Mouse (Mus musculus) limb, embryonic 14.5 days (tissue): ENCODE measurements around the gene Tmem198b. TPM values are rescaled to one million over a fixed set of nuclear protein-coding genes. Genes with fewer than 3 reads are reported as not detected.

Source experiments
- ATAC-seq: fragments of 200-750 bp; cut with Nextera tagmentation; 2 replicates; pipeline ENCODE4 v1.8.0; 2017; ENCODE audit warnings: low read depth, moderate number of reproducible peaks, moderate TSS enrichment; ENCODE audit not compliant: low FRiP score
- DNase-seq: peaks from one replicate; pipeline ENCODE4 v3.0.0-alpha.2; 2015; ENCODE audit warnings: low spot score
- H3K27ac ChIP-seq: fragments of 300-500 bp; sonication (generic); replicated peaks from 2 replicates; pipeline ENCODE4 v1.5.1; 2014; ENCODE audit warnings: low read depth, mild to moderate bottlenecking, low read length, moderate library complexity, mixed read lengths
- H3K27me3 ChIP-seq: fragments of 300-500 bp; sonication (generic); 2 replicates; pipeline ENCODE4 v1.6.1; 2014; ENCODE audit warnings: low read length, mixed read lengths; ENCODE audit not compliant: control insufficient read depth, insufficient read depth
- H3K36me3 ChIP-seq: fragments of 300-500 bp; sonication (generic); 2 replicates; pipeline ENCODE4 v1.6.1; 2014; ENCODE audit warnings: mild to moderate bottlenecking, low read length, moderate library complexity, mixed read lengths; ENCODE audit not compliant: control insufficient read depth, insufficient read depth
- H3K4me1 ChIP-seq: fragments of 300-500 bp; sonication (generic); 2 replicates; pipeline ENCODE4 v1.6.1; 2014; ENCODE audit warnings: antibody characterized with exemption, low read length, mixed read lengths; ENCODE audit not compliant: control insufficient read depth, insufficient read depth
- H3K4me2 ChIP-seq: fragments of 300-500 bp; sonication (generic); replicated peaks from 2 replicates; pipeline ENCODE4 v1.6.1; 2014; ENCODE audit warnings: low read depth, mild to moderate bottlenecking, low read length, moderate library complexity; ENCODE audit not compliant: severe bottlenecking
- H3K4me3 ChIP-seq: fragments of 300-500 bp; sonication (generic); replicated peaks from 2 replicates; pipeline ENCODE4 v1.5.1; 2014; ENCODE audit warnings: low read length
- H3K9ac ChIP-seq: fragments of 300-500 bp; sonication (generic); 2 replicates; pipeline ENCODE4 v1.6.1; 2014; ENCODE audit warnings: mild to moderate bottlenecking, low read depth, low read length, moderate library complexity; ENCODE audit not compliant: severe bottlenecking
- H3K9me3 ChIP-seq: fragments of 300-500 bp; sonication (generic); 2 replicates; pipeline ENCODE4 v1.6.1; 2016; ENCODE audit warnings: low read length; ENCODE audit not compliant: control insufficient read depth
- POLR2A ChIP-seq: fragments of 200-500 bp; IDR thresholded peaks from 2 replicates; pipeline ENCODE4 v1.8.0; 2012; ENCODE audit warnings: inconsistent platforms, mild to moderate bottlenecking, moderate library complexity, borderline replicate concordance; ENCODE audit not compliant: insufficient read depth, insufficient read length; ENCODE audit errors: extremely low read depth
- WGBS: fragments of 180-500 bp; shearing (Covaris S2); extraction: QIAGEN DNeasy Blood & Tissue Kit; methylation state at CpG from one replicate; pipeline ENCODE4 v1.1.7; 2014; 5-methylcytosine and 5-hydroxymethylcytosine counted together
- polyA plus RNA-seq, 2 experiments: library from polyadenylated mRNA; depleted of rRNA in 1 of 2; stranded (reverse) in 1 of 2; unstranded in 1 of 2; fragments of >200 nt; fragmentation: Nextera tagmentation in 1 of 2; extraction: Ambion mirVana in 1 of 2; gene quantifications; 2 replicates each; pipeline versions ENCODE4 v1.2.1 to v1.2.3; 2012 to 2014

The Tmem198b gene
- polyA plus RNA-seq (2012; rRNA removed) = 41.3 and 59.1 TPM in 2 replicates
- 14.9 and 18.6 TPM in 2 replicates for polyA plus RNA-seq (2014; fragmentation: Nextera tagmentation; extraction: Ambion mirVana)

DNA sequence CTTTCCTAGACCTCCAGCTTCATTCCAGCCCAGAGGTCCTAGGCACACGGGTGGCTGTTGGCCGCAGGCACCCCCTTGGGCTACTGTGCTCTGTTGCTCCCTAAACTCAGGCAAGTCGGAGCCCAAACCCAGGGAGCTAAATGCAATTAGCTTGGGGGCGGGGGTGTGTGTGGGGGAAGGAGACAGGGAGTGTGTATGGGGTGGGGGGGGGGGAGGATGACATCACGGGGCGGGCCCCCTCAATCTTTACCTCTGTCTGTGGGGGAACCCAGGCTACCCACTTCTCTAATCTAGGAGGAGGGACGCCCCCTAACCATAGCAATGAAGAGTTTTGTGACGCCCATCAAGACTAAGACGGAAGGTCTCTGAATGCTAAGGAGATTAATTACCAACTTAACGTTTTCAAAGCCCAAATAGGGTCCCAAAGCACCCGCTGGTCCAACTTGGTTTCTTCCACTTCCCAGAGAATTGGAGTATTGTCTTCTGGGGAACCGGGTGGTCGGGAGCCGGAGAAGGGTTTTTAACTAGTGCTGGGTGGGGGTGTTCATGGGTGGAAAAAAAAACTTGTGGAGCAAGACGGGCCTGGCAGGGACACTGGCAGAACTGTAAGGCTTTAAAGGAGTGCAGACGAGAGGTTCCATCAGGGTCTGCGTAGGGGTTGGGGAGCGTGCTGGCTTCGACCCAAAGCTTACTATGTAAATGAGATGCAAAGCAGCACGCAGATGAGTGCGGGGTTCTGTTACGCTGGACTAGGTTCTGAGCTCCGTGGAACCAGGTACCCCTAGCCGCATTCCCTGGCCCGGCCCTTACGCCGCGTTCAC lies at the start of gene Tmem198b:
Tmem198b (minus strand) TSS at position 100 of the 821 bp plus-strand sequence.
- ATAC-seq = peak; percentile 62
- TF ChIP-seq POLR2A = peak; percentile 36; the same call in 1 of the 2 replicates
- peak within 1 kb of the TSS; percentile 99 for H3K27ac ChIP-seq
- no peaks in the 10 kb centered on the region for H3K27me3 ChIP-seq
- peak within 1 kb of the TSS; percentile 90 for H3K4me2 ChIP-seq
- H3K4me3 ChIP-seq = peak within 1 kb of the TSS; percentile 86
- peak within 1 kb of the TSS; percentile 81 for H3K9ac ChIP-seq
- no peaks in the 10 kb centered on the region for H3K9me3 ChIP-seq
- peaks cover 52% of the 10 kb centered on the region for H3K36me3 ChIP-seq
- peaks cover 40% of the 10 kb centered on the region for H3K4me1 ChIP-seq
- DNase-seq = peak; percentile 79
- 0% methylated on average over 26 of the region's 28 CpGs for WGBS

DNA sequence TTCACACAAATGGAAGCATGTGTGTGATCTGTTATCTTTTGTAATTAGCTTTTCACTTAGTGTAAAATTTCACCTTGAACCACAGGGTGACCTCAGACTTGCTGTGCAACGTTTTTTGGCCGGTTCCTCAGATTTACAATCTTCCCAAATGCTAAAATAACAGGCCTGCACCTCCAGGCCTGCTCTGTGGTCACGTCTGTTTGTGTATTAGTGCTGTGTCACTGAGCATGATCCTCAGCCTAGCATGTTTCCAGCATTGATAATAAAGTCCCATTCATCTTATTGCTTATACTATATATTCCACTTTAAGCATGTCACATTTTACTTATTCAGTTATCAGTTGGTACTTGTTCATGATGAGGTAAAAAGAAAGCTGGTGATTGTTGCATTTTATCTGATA lies 46.2 kb upstream of the Tmem198b start:
- H3K9me3 ChIP-seq = no peaks in the 10 kb centered on the region
- H3K4me1 ChIP-seq = peaks cover 5% of the 10 kb centered on the region; the same call in 1 of the 2 replicates
- no peak for DNase-seq
- 64% methylated on average over 3 of the region's 3 CpGs for WGBS
- no peak overlapping the region for H3K4me2 ChIP-seq
- no peak for ATAC-seq
- H3K27ac ChIP-seq = no peak overlapping the region
- TF ChIP-seq POLR2A = no peak
- no peaks in the 10 kb centered on the region for H3K27me3 ChIP-seq
- peaks cover 67% of the 10 kb centered on the region for H3K36me3 ChIP-seq
- H3K9ac ChIP-seq = no peak overlapping the region
- no peak overlapping the region for H3K4me3 ChIP-seq

GRCm38 (mm10) chr10:128848426-128848825 lies 44.3 kb upstream of the Tmem198b start:
- H3K36me3 ChIP-seq = peaks cover 69% of the 10 kb centered on the region
- peaks cover 5% of the 10 kb centered on the region; the same call in 1 of the 2 replicates for H3K4me1 ChIP-seq
- WGBS = 52% methylated on average over 2 of the region's 2 CpGs
- no peaks in the 10 kb centered on the region for H3K9me3 ChIP-seq
- no peak overlapping the region for H3K4me3 ChIP-seq
- H3K27ac ChIP-seq = no peak overlapping the region
- ATAC-seq (no peak), DNase-seq (no peak)
- no peaks in the 10 kb centered on the region for H3K27me3 ChIP-seq
- H3K9ac ChIP-seq = no peak overlapping the region
- TF ChIP-seq POLR2A = no peak
- no peak overlapping the region for H3K4me2 ChIP-seq

DNA sequence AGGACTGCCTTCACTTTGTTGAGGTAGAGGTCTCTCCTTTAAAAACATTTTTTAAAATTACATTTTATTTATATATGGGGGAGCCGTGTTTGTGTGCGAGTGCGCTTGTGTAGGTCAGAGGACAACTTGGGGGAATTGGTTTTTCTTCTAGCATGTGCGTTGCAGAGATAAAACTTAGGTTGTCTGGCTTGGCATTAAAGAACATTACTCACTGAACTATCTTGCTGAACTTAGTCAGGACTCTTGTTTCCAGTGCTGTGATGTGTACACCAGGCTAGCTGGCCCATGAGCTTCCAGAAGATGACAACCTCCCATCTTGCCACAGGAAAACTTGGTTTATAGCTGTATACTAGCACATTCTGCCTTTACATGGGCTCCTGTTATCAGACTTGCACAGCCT lies 42.5 kb upstream of the Tmem198b start:
- H3K9me3 ChIP-seq = no peaks in the 10 kb centered on the region
- no peak overlapping the region for H3K9ac ChIP-seq
- no peaks in the 10 kb centered on the region for H3K27me3 ChIP-seq
- H3K4me2 ChIP-seq = no peak overlapping the region
- no peak for TF ChIP-seq POLR2A
- H3K4me1 ChIP-seq = peaks cover 5% of the 10 kb centered on the region; the same call in 1 of the 2 replicates
- H3K27ac ChIP-seq = no peak overlapping the region
- no peak overlapping the region for H3K4me3 ChIP-seq
- DNase-seq (no peak), ATAC-seq (no peak)
- H3K36me3 ChIP-seq = peaks cover 71% of the 10 kb centered on the region
- 89% methylated on average over 4 of the region's 4 CpGs for WGBS

DNA sequence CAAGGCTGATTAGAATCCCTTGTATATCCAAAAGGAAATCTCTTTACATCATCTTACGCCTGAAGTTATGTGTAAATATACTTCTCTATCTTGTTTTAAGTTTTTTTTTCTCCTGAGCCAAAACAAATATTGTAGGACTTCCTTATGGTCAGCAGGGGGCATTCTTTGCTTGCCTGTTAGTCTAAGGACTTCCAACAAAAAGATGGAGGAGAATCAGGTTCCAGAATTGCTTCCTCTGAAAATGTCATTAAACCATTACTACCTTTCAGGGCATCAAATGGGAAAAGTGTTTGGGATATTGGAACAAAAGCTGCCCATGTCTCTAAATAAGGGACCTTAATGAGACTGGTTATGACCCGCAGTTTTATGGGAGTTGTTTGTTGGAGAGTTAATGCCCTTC lies 41.3 kb upstream of the Tmem198b start:
- no peak for TF ChIP-seq POLR2A
- peaks cover 5% of the 10 kb centered on the region; the same call in 1 of the 2 replicates for H3K4me1 ChIP-seq
- no peaks in the 10 kb centered on the region for H3K9me3 ChIP-seq
- H3K9ac ChIP-seq = no peak overlapping the region
- no peak overlapping the region for H3K4me3 ChIP-seq
- 41% methylated on average over 2 of the region's 2 CpGs for WGBS
- ATAC-seq = no peak; the same call in 1 of the 2 replicates
- no peak overlapping the region for H3K27ac ChIP-seq
- DNase-seq = peak; percentile 62
- peak overlapping the region; percentile 19; the same call in 1 of the 2 replicates for H3K4me2 ChIP-seq
- H3K36me3 ChIP-seq = peaks cover 71% of the 10 kb centered on the region
- no peaks in the 10 kb centered on the region for H3K27me3 ChIP-seq
